Mouse (Mus musculus): Measurements from ENCODE around the gene Tmem102. TPM values are rescaled to one million over a fixed set of nuclear protein-coding genes. Genes with fewer than 3 reads are reported as not detected.

The Tmem102 gene
- total RNA-seq, 2 experiments from 2014 or later = 0.41 to 0.56 TPM

- DNase-seq = no peak
- intact Hi-C loops (cut with DNase I) = no loop called here
Observed at GRCm38 (mm10) chr11:69760901-69761200, 44.6 kb downstream of the Tmem102 start.

- intact Hi-C loops (cut with DNase I) = no loop called here
- no peak for DNase-seq
Observed at GRCm38 (mm10) chr11:69760160-69760900, 45.1 kb downstream of the Tmem102 start.

GRCm38 (mm10) chr11:69758971-69759721 is 46.3 kb downstream of the Tmem102 start:
- peak; percentile 76 to 84 for DNase-seq
- intact Hi-C loops (cut with DNase I) = loop anchor here (1.0 to 2.0 kb wide), 4 partner anchors 44 to 162 kb away; partner anchors contain the start of genes Eif5a, Kctd11 and Plscr3

GRCm38 (mm10) chr11:69758478-69758970 is 46.9 kb downstream of the Tmem102 start, which contains the start of gene Polr2a:
Gene Polr2a, minus strand, starts transcription at chr11:69758637.
- peak; percentile 99 for DNase-seq
- intact Hi-C loops (cut with DNase I) = loop anchor here (1.0 to 2.0 kb wide), 4 partner anchors 44 to 163 kb away; partner anchors contain the start of genes Eif5a, Kctd11 and Plscr3

GRCm38 (mm10) chr11:69758090-69758456 is 47.4 kb downstream of the Tmem102 start:
- intact Hi-C loops (cut with DNase I) = loop anchor here (1.0 to 2.0 kb wide), 4 partner anchors 45 to 163 kb away; partner anchors contain the start of genes Eif5a, Kctd11 and Plscr3
- peak; percentile 99 for DNase-seq

- intact Hi-C loops (cut with DNase I) = loop anchor here (1.0 to 2.0 kb wide), 4 partner anchors 45 to 164 kb away; partner anchors contain the start of genes Eif5a, Kctd11 and Plscr3
- DNase-seq = no peak
Observed at GRCm38 (mm10) chr11:69757303-69758089, 47.9 kb downstream of the Tmem102 start.

- intact Hi-C loops (cut with DNase I) = loop anchor here (1.0 kb wide), 2 partner anchors 72 to 98 kb away; partner anchors contain the start of gene Senp3
- DNase-seq = peak in 1 of 2 experiments; percentile 42
Observed at GRCm38 (mm10) chr11:69754701-69755100, 50.7 kb downstream of the Tmem102 start.

- intact Hi-C loops (cut with DNase I) = loop anchor here (1.0 kb wide), 2 partner anchors 72 to 98 kb away; partner anchors contain the start of gene Senp3
- DNase-seq = no peak
Observed at GRCm38 (mm10) chr11:69754233-69754632, 51.2 kb downstream of the Tmem102 start.

Other genes starting within 250 kb of the Tmem102 start
- gene Efnb3, start 245.4 kb downstream of the Tmem102 start, total RNA-seq (2021) = 10 to 100 TPM; 77.4 to 98.0 TPM
- 1 to 10 TPM; 5.1 to 6.3 TPM for gene Wrap53, start 225.4 kb downstream of the Tmem102 start, total RNA-seq (2021)
- gene Trp53, start 225.3 kb downstream of the Tmem102 start, total RNA-seq (2021) = 10 to 100 TPM; 13.9 to 17.0 TPM
- 10 to 100 TPM; 20.9 to 22.5 TPM for gene Atp1b2, start 199.7 kb downstream of the Tmem102 start, total RNA-seq (2021)
- not detected for gene Shbg, start 187.7 kb downstream of the Tmem102 start, total RNA-seq (2021)
- 1 to 10 TPM; 3.7 to 4.1 TPM for gene Sat2, start 183.6 kb downstream of the Tmem102 start, total RNA-seq (2021)
- gene Fxr2, start 172.6 kb downstream of the Tmem102 start, total RNA-seq (2021) = 10 to 100 TPM; 87.3 to 98.6 TPM
- gene Sox15, start 150.3 kb downstream of the Tmem102 start, total RNA-seq (2021) = not detected
- gene Mpdu1, start 143.0 kb downstream of the Tmem102 start, total RNA-seq (2021) = 10 to 100 TPM; 14.9 to 16.2 TPM
- gene Cd68, start 139.5 kb downstream of the Tmem102 start, total RNA-seq (2021) = 1 to 10 TPM; 8.7 to 9.1 TPM
- gene Eif4a1, start 133.2 kb downstream of the Tmem102 start, total RNA-seq (2021) = 100 to 1,000 TPM; 188 to 222 TPM
- 10 to 100 TPM; 30.4 to 31.8 TPM for gene Senp3, start 123.5 kb downstream of the Tmem102 start, total RNA-seq (2021)
- gene Tnfsf13, start 119.8 kb downstream of the Tmem102 start, total RNA-seq (2021) = 1 to 10 TPM; 1.4 to 2.4 TPM
- gene Tnfsf12, start 109.8 kb downstream of the Tmem102 start, total RNA-seq (2021) = 10 to 100 TPM; 16.3 to 21.0 TPM
- gene Tnfsfm13, start 109.5 kb downstream of the Tmem102 start, total RNA-seq (2021) = 1 to 10 TPM; 4.4 to 4.6 TPM
- gene Polr2a, start 47.0 kb downstream of the Tmem102 start, total RNA-seq (2021) = 10 to 100 TPM; 30.1 to 35.4 TPM
- gene Slc35g3, start 43.7 kb downstream of the Tmem102 start, total RNA-seq (2021) = not detected
- gene Zbtb4, start 39.7 kb downstream of the Tmem102 start, total RNA-seq (2021) = 10 to 100 TPM; 39.0 to 43.1 TPM
- gene Chrnb1, start 9.7 kb downstream of the Tmem102 start, total RNA-seq (2021) = 1 to 10 TPM; 3.6 to 4.3 TPM
- 1 to 10 TPM; 2.4 to 3.0 TPM for gene Fgf11, start 3.8 kb downstream of the Tmem102 start, total RNA-seq (2021)
- gene Gm39566, start 9.7 kb upstream of the Tmem102 start, total RNA-seq (2021) = not detected
- gene Spem2, start 12.8 kb upstream of the Tmem102 start, total RNA-seq (2021) = not detected
- gene Spem1, start 16.6 kb upstream of the Tmem102 start, total RNA-seq (2021) = not detected
- gene Nlgn2, start 32.2 kb upstream of the Tmem102 start, total RNA-seq (2021) = 1 to 10 TPM; 4.6 to 4.8 TPM
- gene Tmem256, start 32.9 kb upstream of the Tmem102 start, total RNA-seq (2021) = 100 to 1,000 TPM; 189 to 220 TPM
- gene Plscr3, start 40.8 kb upstream of the Tmem102 start, total RNA-seq (2021) = 10 to 100 TPM; 24.6 to 26.7 TPM
- gene Tnk1, start 53.1 kb upstream of the Tmem102 start, total RNA-seq (2021) = under 1 TPM; 0.08 to 0.11 TPM
- not detected for gene Tmem95, start 72.4 kb upstream of the Tmem102 start, total RNA-seq (2021)
- 1 to 10 TPM; 2.6 to 2.8 TPM for gene Kctd11, start 75.8 kb upstream of the Tmem102 start, total RNA-seq (2021)
- under 1 TPM; 0.78 to 0.89 TPM for gene Acap1, start 89.9 kb upstream of the Tmem102 start, total RNA-seq (2021)
- under 1 TPM; 0.73 to 0.89 TPM for gene 2810408A11Rik, start 95.4 kb upstream of the Tmem102 start, total RNA-seq (2021)
- 10 to 100 TPM; 40.2 to 47.4 TPM for gene Neurl4, start 95.4 kb upstream of the Tmem102 start, total RNA-seq (2021)
- 10 to 100 TPM; 28.2 to 32.1 TPM for gene Gps2, start 108.3 kb upstream of the Tmem102 start, total RNA-seq (2021)
- 100 to 1,000 TPM; 420 to 449 TPM for gene Eif5a, start 116.3 kb upstream of the Tmem102 start, total RNA-seq (2021)
- gene Ybx2, start 130.2 kb upstream of the Tmem102 start, total RNA-seq (2021) = 10 to 100 TPM; 18.4 to 20.3 TPM
- 100 to 1,000 TPM; 385 to 406 TPM for gene Slc2a4, start 142.6 kb upstream of the Tmem102 start, total RNA-seq (2021)
- gene Cldn7, start 159.2 kb upstream of the Tmem102 start, total RNA-seq (2021) = not detected
- gene Ctdnep1, start 175.5 kb upstream of the Tmem102 start, total RNA-seq (2021) = 100 to 1,000 TPM; 160 to 169 TPM
- gene Elp5, start 176.9 kb upstream of the Tmem102 start, total RNA-seq (2021) = 10 to 100 TPM; 47.0 to 47.4 TPM
- 100 to 1,000 TPM; 306 to 329 TPM for gene Gabarap, start 185.5 kb upstream of the Tmem102 start, total RNA-seq (2021)
- 10 to 100 TPM; 23.1 to 23.4 TPM for gene Phf23, start 190.2 kb upstream of the Tmem102 start, total RNA-seq (2021)
- gene Dvl2, start 195.0 kb upstream of the Tmem102 start, total RNA-seq (2021) = 1 to 10 TPM; 5.0 to 6.1 TPM
- 1,000 to 10,000 TPM; 1,292 to 1,425 TPM for gene Acadvl, start 209.8 kb upstream of the Tmem102 start, total RNA-seq (2021)
- gene Dlg4, start 211.3 kb upstream of the Tmem102 start, total RNA-seq (2021) = 1 to 10 TPM; 6.3 to 7.4 TPM
- gene Asgr1, start 248.5 kb upstream of the Tmem102 start, total RNA-seq (2021) = not detected